Mouse (Mus musculus) brain, embryonic 18.5 days (tissue): ENCODE measurements around the gene Nphs1.
"Not testable (repeated sequence)": the region's sequence is repeated elsewhere in the genome, so short reads cannot be mapped to it uniquely, and the experiment has no call there.

Experiments used
- DNase-seq: peaks from one replicate; pipeline ENCODE4 v3.0.0-alpha.2; 2012; ENCODE audit warnings: low read depth, low spot score

Nphs1 gene

GRCm38 (mm10) chr7:30440697-30441096 is 17.4 kb upstream of the Nphs1 start:
- DNase-seq = no peak

- DNase-seq = no peak
Measured at GRCm38 (mm10) chr7:30443696-30444095, 14.4 kb upstream of the Nphs1 start.

- DNase-seq = peak; percentile 85
Measured at GRCm38 (mm10) chr7:30444154-30444970, 13.8 kb upstream of the Nphs1 start.

DNA sequence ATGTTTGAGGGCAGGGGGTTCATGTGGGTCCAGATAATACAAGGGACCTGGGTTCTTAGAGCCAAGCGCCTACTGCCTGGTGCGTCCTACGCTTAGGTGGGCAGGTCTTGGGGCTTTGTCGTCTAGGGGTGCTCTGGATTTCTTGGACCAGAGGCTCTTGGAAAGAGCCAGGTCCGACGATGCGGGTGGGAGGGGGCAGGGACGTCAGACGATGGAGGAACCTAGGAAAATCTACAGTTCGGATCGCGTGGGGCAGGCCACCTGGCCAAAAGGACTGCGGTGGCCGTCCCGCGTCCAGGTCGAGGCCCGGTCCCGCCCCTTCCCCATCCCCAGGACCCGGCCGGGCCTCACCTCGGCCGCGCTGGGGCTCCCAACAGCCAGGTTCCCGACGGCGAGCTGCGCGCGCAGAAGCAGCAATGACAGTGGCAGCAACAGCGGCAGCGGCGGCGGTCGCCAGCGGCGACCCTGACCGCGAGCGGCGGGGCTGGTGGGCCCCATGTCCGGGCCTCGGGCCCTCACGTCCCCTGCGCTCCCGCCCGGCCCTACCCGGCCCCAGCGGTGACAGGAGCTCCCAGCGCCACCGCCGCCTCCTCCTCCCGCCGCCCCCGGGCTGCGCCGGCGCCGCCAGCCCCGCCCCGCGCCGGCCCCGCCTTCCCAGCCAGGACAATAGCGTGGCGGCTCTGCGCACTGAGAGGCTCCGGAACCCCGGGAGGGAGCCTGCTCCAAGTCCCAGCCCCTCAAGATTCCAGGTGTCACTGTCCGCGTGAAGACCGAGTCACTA is 13.0 kb upstream of the Nphs1 start, which contains the start of gene Aplp1:
TSS of gene Aplp1 (minus strand) at position 565 of the 781 bp plus-strand sequence.
- DNase-seq = no peak

DNA sequence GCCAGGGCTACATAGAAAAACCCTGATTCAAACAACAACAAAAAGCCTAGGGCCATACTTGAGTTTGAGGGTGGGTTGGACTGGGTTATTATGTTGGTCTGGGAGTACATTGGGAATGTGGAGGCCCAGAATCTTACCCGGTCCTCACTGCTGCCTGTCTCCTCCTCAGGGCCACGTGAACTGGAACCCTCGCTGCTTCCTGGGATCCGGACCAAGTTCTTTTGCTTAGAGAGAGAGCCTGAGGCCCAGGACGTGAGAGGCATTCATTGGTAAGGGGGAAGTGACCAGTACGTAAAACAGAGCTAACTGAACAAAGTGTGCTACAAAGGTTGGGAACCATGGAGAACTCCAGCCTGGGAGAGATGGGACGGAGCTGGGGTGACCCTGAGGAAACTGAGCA is 7.9 kb upstream of the Nphs1 start:
- DNase-seq = no peak

- DNase-seq = no peak
Measured at GRCm38 (mm10) chr7:30453327-30453726, 4.8 kb upstream of the Nphs1 start.

DNA sequence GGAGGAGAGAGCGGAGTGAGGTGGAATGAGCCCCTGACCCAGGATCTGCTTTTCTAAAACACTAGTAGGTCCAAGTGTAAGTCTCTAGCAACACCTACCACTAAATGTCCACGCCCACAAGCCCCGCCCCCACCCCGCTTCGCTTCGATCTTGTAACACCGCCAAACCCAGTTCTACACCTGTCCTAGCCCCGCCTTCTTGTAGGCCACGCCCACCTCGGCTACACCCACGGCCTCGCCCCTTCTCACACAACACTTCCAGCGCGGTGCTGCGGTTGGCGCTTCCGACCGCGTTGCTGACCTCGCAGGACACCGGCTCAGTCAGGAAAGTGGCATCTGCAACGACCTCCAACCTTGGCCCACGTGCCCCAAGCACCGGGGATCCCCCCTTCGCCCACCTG is 4.3 kb upstream of the Nphs1 start:
- no peak for DNase-seq

GRCm38 (mm10) chr7:30454259-30454658 is 3.9 kb upstream of the Nphs1 start:
- no peak for DNase-seq

DNA sequence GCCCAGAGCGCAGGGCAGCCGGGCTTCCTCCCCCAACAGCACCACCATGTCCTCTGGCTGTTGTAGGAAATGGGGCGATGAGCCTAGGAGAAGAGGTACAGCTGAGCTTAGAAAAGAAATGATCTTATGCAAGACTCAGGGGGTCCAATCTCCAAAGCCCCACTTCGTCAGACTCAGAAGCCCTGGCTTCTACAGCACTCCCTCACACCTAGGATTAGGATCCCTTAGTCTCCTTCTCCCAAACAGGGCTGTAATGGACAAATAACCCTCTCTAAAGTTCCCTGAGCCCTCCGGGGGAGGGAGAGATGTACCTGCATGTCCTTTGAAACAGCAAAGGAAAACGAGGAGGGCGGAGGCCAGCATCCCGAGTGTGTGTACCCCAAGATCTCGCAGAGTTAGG is 1.6 kb upstream of the Nphs1 start:
- no peak for DNase-seq

GRCm38 (mm10) chr7:30456911-30457628 is 1.0 kb upstream of the Nphs1 start:
- no peak for DNase-seq

DNA sequence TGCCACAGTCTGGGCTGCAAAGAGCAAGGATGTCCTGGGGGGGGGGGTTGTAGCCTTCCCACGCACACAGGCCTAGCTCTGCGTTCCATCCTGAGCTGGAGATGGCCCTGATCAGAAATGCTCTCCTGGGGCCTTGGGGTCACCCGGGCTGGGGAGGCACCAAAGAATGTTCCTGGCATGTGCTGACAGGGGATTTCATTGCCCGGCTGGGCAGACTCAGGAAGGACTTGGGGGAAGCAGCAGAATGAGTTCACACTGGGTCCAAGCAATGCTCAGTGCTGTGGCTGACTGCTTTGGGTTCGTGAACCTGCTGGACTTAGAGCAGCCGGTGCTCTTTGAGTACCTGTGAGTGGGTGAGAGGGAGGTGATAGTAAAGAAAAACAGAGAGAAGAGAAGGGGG is 1.4 kb downstream of the Nphs1 start:
- no peak for DNase-seq

GRCm38 (mm10) chr7:30463568-30463967 is 5.5 kb downstream of the Nphs1 start:
- no peak for DNase-seq

DNA sequence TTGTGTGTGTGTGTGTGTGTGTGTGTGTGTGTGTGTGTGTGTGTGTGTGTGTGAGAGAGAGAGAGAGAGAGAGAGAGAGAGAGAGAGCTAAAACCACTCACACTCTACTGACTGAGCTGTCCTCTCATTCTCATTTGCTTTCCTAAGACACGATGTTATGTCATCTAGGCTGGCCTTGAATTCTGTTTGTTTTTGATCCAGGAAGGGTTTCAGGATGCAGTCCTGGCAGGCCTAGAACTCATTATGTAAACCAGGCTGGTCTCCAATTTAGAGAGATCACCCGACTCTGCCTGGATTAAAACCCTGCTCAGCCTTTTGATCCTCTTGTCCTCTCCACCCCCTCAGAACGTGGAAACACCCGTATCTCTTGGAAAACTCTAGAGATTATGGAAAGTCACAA is 5.9 kb downstream of the Nphs1 start:
- no peak for DNase-seq

DNA sequence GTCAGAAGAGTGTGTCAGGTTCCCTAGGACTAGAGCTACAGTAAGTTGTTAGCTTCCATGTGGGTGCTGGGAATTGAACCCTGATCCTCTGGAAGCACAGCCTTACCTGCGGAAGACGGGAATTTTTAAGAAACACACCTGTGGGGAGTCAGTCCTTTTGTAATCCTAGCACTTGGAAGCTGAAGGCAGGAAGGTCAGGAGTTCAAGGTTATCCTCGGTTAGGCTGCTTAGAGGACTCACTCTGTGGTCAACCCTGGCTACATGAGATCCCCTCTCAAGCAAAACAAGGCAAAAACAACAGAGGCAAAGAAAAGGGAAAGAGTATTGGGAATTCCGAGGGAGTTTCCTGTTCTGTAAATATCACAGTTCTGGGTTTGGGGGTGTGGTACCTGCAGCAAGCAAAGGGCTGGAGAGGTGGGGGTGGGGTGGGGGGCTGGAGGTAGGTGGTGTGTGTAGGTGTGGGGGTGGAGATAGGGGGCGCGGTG is 6.7 kb downstream of the Nphs1 start:
- DNase-seq = no peak

DNA sequence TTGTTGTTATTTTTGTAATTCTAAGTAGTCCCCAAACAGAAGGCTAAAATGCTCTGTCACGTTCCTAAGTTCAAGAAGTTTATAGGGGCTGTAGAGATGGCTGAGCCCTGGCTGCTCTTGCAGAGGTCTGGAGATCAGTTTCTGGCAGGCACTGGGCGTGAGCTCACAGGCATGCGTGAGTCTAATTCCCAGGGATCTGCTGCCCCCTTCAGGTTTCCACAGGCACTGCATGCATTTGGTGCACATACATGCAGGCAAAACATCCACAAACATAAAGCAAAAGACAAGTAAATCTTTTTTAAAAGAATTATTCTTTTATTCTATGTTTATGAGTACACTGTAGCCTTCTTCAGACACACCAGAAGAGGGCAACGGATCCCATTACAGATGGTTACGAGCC is 14.3 kb downstream of the Nphs1 start:
- no peak for DNase-seq

- DNase-seq = no peak
Measured at GRCm38 (mm10) chr7:30474999-30475398, 16.9 kb downstream of the Nphs1 start.

DNA sequence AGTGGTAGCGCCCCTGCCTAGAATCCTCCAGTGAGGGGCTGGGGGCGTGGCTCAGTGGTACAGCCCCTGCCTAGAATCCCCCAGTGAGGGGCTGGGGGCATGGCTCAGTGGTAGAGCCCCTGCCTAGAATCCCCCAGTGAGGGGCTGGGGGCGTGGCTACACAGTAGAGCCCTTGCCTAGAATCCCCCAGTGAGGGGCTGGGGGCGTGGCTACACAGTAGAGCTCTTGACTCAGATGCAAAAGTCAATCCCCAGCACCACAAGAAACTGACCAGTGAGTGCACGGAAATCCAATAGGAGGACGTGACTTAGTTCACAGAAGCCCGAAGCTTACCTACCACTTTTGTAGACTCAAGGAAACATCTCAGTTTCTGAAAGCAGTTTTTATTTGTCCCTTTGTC is 18.0 kb downstream of the Nphs1 start:
- DNase-seq = not testable (repeated sequence)

DNA sequence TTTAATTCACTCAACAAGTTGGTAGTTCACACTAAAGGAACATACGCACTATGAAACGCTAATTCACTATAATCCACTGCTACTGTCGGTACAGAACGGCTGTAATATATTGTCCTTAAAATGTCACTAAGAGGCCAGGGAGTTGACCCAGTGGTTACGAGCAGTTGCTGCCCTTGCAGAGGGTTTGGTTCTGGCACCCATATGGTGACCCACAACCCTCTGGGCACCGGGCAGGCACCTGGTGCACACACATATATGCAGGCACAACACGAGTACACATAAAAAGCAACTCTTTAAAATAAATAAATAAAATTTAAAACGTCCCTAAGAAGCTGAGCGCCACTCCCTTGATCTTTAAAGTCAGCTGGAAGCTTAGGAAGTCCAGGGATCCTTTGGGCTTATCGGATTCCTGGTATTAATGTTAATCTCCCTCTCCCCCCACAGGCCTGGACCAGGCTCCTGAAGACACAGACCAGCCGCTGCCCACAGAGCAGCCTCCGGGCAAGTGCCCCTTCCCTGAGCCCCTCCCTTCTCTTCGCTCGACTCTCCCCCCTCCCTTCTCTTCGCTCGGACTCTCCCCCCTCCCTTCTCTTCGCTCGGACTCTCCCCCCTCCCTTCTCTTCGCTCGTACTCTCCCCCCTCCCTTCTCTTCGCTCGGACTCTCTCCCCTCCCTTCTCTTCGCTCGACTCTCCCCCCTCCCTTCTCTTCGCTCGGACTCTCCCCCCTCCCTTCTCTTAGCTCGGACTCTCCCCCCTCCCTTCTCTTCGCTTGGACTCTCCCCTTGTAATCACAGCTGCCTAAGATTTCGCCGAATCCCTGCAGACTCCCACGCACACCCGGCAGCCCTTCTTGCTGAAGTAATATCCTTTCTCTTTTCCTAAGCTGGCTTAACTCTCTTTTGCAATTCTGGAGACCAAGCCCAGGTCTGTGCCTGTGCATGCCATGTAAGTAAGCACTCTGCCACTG is 19.6 kb downstream of the Nphs1 start:
- DNase-seq = peak; percentile 14

DNA sequence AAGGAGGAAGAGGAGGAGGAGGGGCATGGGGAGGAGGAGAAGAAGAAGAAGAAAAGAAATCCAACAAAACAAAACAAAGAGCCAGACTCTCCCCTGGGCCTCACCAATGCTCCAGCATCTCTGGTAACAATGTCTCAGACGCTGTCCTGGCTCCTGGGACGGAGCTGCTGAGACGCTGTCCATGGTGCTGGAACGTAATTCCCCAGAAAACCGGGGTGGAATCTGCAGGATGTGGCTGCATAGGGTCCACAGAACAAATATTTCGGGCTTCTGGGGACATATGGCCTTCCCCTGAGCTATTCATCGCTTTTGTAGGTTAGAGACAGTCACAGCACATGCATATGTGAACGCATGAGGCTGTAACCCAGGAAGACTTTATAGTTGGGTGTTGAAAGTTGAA is 26.1 kb downstream of the Nphs1 start:
- no peak for DNase-seq

- peak; percentile 4 for DNase-seq
Measured at GRCm38 (mm10) chr7:30490251-30490956, 32.3 kb downstream of the Nphs1 start.
